ENCODE assay signal across 16 mouse cellular contexts in the genomic region with DNA sequence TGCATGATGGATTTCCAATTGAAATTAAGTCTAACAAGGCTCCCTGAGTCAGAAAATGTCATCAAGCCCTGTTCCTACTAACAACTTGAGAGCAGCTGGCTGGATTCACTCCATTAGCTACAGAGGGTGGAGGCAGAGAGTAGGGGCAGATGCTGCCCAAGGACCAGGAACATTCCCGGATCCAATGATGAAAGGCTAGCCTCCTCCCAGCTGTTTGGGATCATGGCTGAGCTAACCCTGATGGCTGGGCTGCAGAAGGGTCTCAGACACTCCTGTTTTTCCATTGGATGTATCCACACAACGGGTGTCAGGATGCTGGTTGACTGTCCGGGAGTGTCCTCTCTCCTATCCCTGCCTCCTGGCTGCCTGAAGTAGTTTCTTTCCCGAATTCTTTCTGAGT.
"Had no signal": no experiment of that assay in that cellular context is flagged by ENCODE, and none has a peak within 500 bp of the region (broad histone marks: within the 10 kb centered on the region; RNA-seq: fewer than 3 reads in every experiment).

No protein-coding gene starts in this region.

- H3K36me3 ChIP-seq: limb, embryonic 15.5 days; midbrain, embryonic 10.5 days had no signal

- H3K9me3 ChIP-seq: limb, embryonic 15.5 days; midbrain, embryonic 10.5 days had no signal

- ATAC-seq: inflammation-experienced regulatory T-cells, adult 6 months; intestine, embryonic 16.5 days; liver, postnatal 0 days; lung, postnatal 0 days had no signal

- H3K27ac ChIP-seq: limb, embryonic 15.5 days; liver, embryonic 14.5 days; macrophage; midbrain, embryonic 10.5 days had no signal

- H3K4me3 ChIP-seq: limb, embryonic 15.5 days; midbrain, embryonic 10.5 days had no signal

- H3K4me2 ChIP-seq: limb, embryonic 15.5 days; liver, embryonic 11.5 days; lung, embryonic 14.5 days had no signal

- H3K9ac ChIP-seq: limb, embryonic 15.5 days; liver, embryonic 14.5 days; liver, postnatal 0 days; lung, embryonic 14.5 days had no signal

- H3K27me3 ChIP-seq: limb, embryonic 15.5 days had no signal

- H3K4me1 ChIP-seq: limb, embryonic 15.5 days had no signal

- DNase-seq: kidney, adult 18-20 months; kidney, postnatal 25 days; layer of hippocampus, adult 9-11 months; liver, postnatal 0 days; lung, embryonic 14.5 days; midbrain, embryonic 14.5 days; thymus, adult 18-20 months; thymus, postnatal 36 days had no signal
